Mouse (Mus musculus) thymus, adult 2 months (tissue): ENCODE results near the gene P2ry2.

Source experiments
- CTCF ChIP-seq: fragments of 200-500 bp; IDR thresholded peaks from 2 replicates; pipeline ENCODE4 v1.5.1; 2012; ENCODE audit warnings: mild to moderate bottlenecking, control low read depth, low read length, moderate library complexity, borderline replicate concordance; ENCODE audit not compliant: control insufficient read depth, poor library complexity, insufficient read depth; ENCODE audit errors: extremely low read depth
- POLR2A ChIP-seq: fragments of 200-500 bp; IDR thresholded peaks from 2 replicates; pipeline ENCODE4 v1.6.1; 2012; ENCODE audit warnings: mild to moderate bottlenecking, low read length, control low read depth, moderate library complexity; ENCODE audit not compliant: control insufficient read depth, poor library complexity, insufficient read depth; ENCODE audit errors: extremely low read depth

DNA sequence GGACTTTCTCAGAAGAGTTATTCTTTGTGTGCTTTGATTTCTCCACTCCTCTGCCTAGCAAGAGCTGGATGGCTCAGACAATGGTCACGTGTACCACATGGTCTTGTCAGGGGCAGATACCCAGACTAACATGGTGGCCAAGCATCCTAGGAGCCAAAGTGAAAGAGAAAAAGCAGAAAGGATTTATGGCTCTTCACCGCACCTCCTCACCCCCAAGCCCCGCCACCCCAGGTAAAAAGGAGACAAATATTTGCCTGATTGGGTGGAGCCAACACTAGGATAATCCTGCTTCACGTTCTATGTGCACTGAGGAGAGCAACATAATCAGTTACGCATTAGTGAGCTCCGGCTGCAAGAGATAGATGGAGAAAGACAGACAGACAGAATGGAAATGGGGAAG is 44.3 kb downstream of the P2ry2 start:
- TF ChIP-seq CTCF (no peak), POLR2A (no peak)
